10 mouse cellular contexts compared by ENCODE assay signal in genomic region chr15:6710341-6710740, GRCm38 (mm10). TPM values are rescaled to one million over a fixed set of nuclear protein-coding genes. Genes with fewer than 3 reads are reported as not detected.
DNase-seq lines count a peak whose midpoint lies in the region; ATAC-seq and TF ChIP-seq lines count a peak whose summit lies in the region.
"Had no signal": no experiment of that assay in that cellular context is flagged by ENCODE, and none has a peak within 500 bp of the region (broad histone marks: within the 10 kb centered on the region; RNA-seq: fewer than 3 reads in every experiment).

No protein-coding gene starts in this region.

- H3K9me3 ChIP-seq in heart, embryonic 15.5 days (replicated peaks), result no peaks in the 10 kb centered on the region
- H3K9me3 ChIP-seq in stomach, embryonic 14.5 days (ENCODE audit: control insufficient read depth, low read depth, low read length), result no peaks in the 10 kb centered on the region
- no peaks in the 10 kb centered on the region for H3K9me3 ChIP-seq in stomach, postnatal 0 days (ENCODE audit: control insufficient read depth, low read length)
- H3K9me3 ChIP-seq in liver, embryonic 15.5 days (replicated peaks), result no peaks in the 10 kb centered on the region
- H3K9me3 ChIP-seq in stomach, embryonic 16.5 days (replicated peaks; ENCODE audit: control insufficient read depth, low read length), result no peaks in the 10 kb centered on the region
- H3K9me3 ChIP-seq: heart, embryonic 12.5 days had no signal

- H3K4me3 ChIP-seq in heart, embryonic 15.5 days, result no peak overlapping the region
- H3K4me3 ChIP-seq in stomach, embryonic 14.5 days (ENCODE audit: low read depth, low read length), result no peak overlapping the region
- H3K4me3 ChIP-seq in stomach, postnatal 0 days (ENCODE audit: low read depth, low read length), result no peak overlapping the region
- peak overlapping the region; percentile 96; the same call in 1 of the 2 replicates for H3K4me3 ChIP-seq in liver, embryonic 15.5 days (replicated peaks)
- no peak overlapping the region for H3K4me3 ChIP-seq in stomach, embryonic 16.5 days (replicated peaks; ENCODE audit: low read length)

- H3K36me3 ChIP-seq in heart, embryonic 15.5 days, result no peaks in the 10 kb centered on the region
- H3K36me3 ChIP-seq in stomach, embryonic 14.5 days (ENCODE audit: control insufficient read depth, insufficient read depth, low read length), result no peaks in the 10 kb centered on the region
- H3K36me3 ChIP-seq in stomach, postnatal 0 days (ENCODE audit: control insufficient read depth, insufficient read depth, low read length), result no peaks in the 10 kb centered on the region
- H3K36me3 ChIP-seq in liver, embryonic 15.5 days (replicated peaks), result no peaks in the 10 kb centered on the region
- H3K36me3 ChIP-seq in stomach, embryonic 16.5 days (ENCODE audit: control insufficient read depth, insufficient read depth, low read length), result no peaks in the 10 kb centered on the region
- H3K36me3 ChIP-seq: heart, embryonic 12.5 days had no signal

- H3K27ac ChIP-seq in heart, embryonic 15.5 days, result no peak overlapping the region
- no peak overlapping the region for H3K27ac ChIP-seq in stomach, embryonic 14.5 days (ENCODE audit: low read length)
- H3K27ac ChIP-seq in stomach, postnatal 0 days (replicated peaks), result no peak overlapping the region
- H3K27ac ChIP-seq in liver, embryonic 15.5 days (replicated peaks), result no peak overlapping the region
- no peak overlapping the region for H3K27ac ChIP-seq in stomach, embryonic 16.5 days (ENCODE audit: low read length)
- H3K27ac ChIP-seq: macrophage had no signal

- TF ChIP-seq EP300 in stomach, postnatal 0 days (optimal IDR thresholded peaks at IDR 0.05), result no peak

- ATAC-seq in heart, embryonic 15.5 days (replicated peaks; ENCODE audit: insufficient number of reproducible peaks, insufficient read depth, low FRiP score, low read depth), result no peak
- ATAC-seq in stomach, embryonic 14.5 days (ENCODE audit: insufficient number of reproducible peaks, insufficient read depth, low FRiP score, low read depth), result no peak
- ATAC-seq in stomach, postnatal 0 days (ENCODE audit: low FRiP score, low TSS enrichment), result no peak
- ATAC-seq in liver, embryonic 15.5 days (ENCODE audit: insufficient read depth), result no peak
- no peak for ATAC-seq in stomach, embryonic 16.5 days (ENCODE audit: insufficient read depth, low FRiP score)

- H3K4me2 ChIP-seq in heart, embryonic 15.5 days, result peak overlapping the region; percentile 88
- peak overlapping the region; percentile 91 for H3K4me2 ChIP-seq in stomach, embryonic 14.5 days (replicated peaks; ENCODE audit: low read depth, low read length)
- H3K4me2 ChIP-seq in stomach, postnatal 0 days (replicated peaks; ENCODE audit: low read depth), result no peak overlapping the region
- H3K4me2 ChIP-seq in liver, embryonic 15.5 days, result peak overlapping the region; percentile 82
- peak overlapping the region; percentile 90 for H3K4me2 ChIP-seq in stomach, embryonic 16.5 days (ENCODE audit: low read depth, low read length)

- no peak for DNase-seq in heart, adult 11 months
- DNase-seq in stomach, postnatal 0 days (ENCODE audit: low spot score), result no peak
- DNase-seq in right cerebral cortex, adult 2 months (ENCODE audit: low spot score in 2 of 2), result no peak
- no peak for DNase-seq in right cerebral cortex, postnatal 14 days

- WGBS in heart, embryonic 15.5 days, result 67% methylated on average over 7 of the region's 7 CpGs
- WGBS in stomach, embryonic 14.5 days, result 69% methylated on average over 7 of the region's 7 CpGs
- 57% methylated on average over 7 of the region's 7 CpGs for WGBS in stomach, postnatal 0 days
- 72% methylated on average over 7 of the region's 7 CpGs for WGBS in liver, embryonic 15.5 days (ENCODE audit: insufficient replicate concordance)
- 60% methylated on average over 7 of the region's 7 CpGs for WGBS in stomach, embryonic 16.5 days

- H3K27me3 ChIP-seq in heart, embryonic 15.5 days, result no peaks in the 10 kb centered on the region
- H3K27me3 ChIP-seq in stomach, embryonic 14.5 days (ENCODE audit: control insufficient read depth, insufficient read depth, low read length), result no peaks in the 10 kb centered on the region
- H3K27me3 ChIP-seq in stomach, postnatal 0 days (ENCODE audit: control insufficient read depth, insufficient read depth, low read length), result no peaks in the 10 kb centered on the region
- H3K27me3 ChIP-seq in liver, embryonic 15.5 days, result no peaks in the 10 kb centered on the region
- H3K27me3 ChIP-seq in stomach, embryonic 16.5 days (ENCODE audit: control insufficient read depth, insufficient read depth, low read length), result no peaks in the 10 kb centered on the region
- H3K27me3 ChIP-seq: heart, embryonic 12.5 days had no signal

- no peak for TF ChIP-seq CTCF in stomach, postnatal 0 days (IDR thresholded peaks at IDR 0.05; ENCODE audit: low read depth)

- peaks cover 31% of the 10 kb centered on the region for H3K4me1 ChIP-seq in heart, embryonic 15.5 days (replicated peaks)
- H3K4me1 ChIP-seq in stomach, embryonic 14.5 days (ENCODE audit: control insufficient read depth, insufficient read depth, low read length), result peaks cover 25% of the 10 kb centered on the region; the same call in 1 of the 2 replicates
- peaks cover 3% of the 10 kb centered on the region; the same call in 1 of the 2 replicates for H3K4me1 ChIP-seq in stomach, postnatal 0 days (replicated peaks; ENCODE audit: control insufficient read depth, insufficient read depth)
- H3K4me1 ChIP-seq in liver, embryonic 15.5 days (replicated peaks), result peaks cover 76% of the 10 kb centered on the region
- H3K4me1 ChIP-seq in stomach, embryonic 16.5 days (ENCODE audit: control insufficient read depth, insufficient read depth, low read length), result peaks cover 34% of the 10 kb centered on the region

- no peak overlapping the region for H3K9ac ChIP-seq in heart, embryonic 15.5 days
- no peak overlapping the region for H3K9ac ChIP-seq in stomach, embryonic 14.5 days (replicated peaks; ENCODE audit: low read depth, low read length)
- no peak overlapping the region for H3K9ac ChIP-seq in stomach, postnatal 0 days (ENCODE audit: low read length)
- H3K9ac ChIP-seq in liver, embryonic 15.5 days, result no peak overlapping the region
- no peak overlapping the region for H3K9ac ChIP-seq in stomach, embryonic 16.5 days (ENCODE audit: low read length)
- H3K9ac ChIP-seq: heart, embryonic 12.5 days had no signal

RNA-seq across cellular contexts. Expression of gene Rictor, which starts 2.2 kb away (rescaled TPM):
- 28.1 and 29.7 TPM in 2 replicates for polyA plus RNA-seq in heart, embryonic 15.5 days (2015; fragmentation: Nextera tagmentation; extraction: Ambion mirVana)
- polyA plus RNA-seq in stomach, embryonic 14.5 days (2014; fragmentation: Nextera tagmentation; extraction: Ambion mirVana), result 50.0 and 50.8 TPM in 2 replicates
- 17.1 and 18.1 TPM in 2 replicates for polyA plus RNA-seq in stomach, postnatal 0 days (2015; fragmentation: Nextera tagmentation; extraction: Ambion mirVana)
- polyA plus RNA-seq in liver, embryonic 15.5 days (2015; fragmentation: Nextera tagmentation; extraction: Ambion mirVana), result 17.6 and 19.3 TPM in 2 replicates
- polyA plus RNA-seq in stomach, embryonic 16.5 days (2015; fragmentation: Nextera tagmentation; extraction: Ambion mirVana), result 37.1 and 41.2 TPM in 2 replicates
